Mouse (Mus musculus): ENCODE data around the gene Gas2l2. TPM values are rescaled to one million over a fixed set of nuclear protein-coding genes. Genes with fewer than 3 reads are reported as not detected.
A peak's percentile ranks its signal among the peaks of the same experiment; 100 is the strongest.

Gene Gas2l2
- polyA plus RNA-seq, 1 experiment, result not detected

DNA sequence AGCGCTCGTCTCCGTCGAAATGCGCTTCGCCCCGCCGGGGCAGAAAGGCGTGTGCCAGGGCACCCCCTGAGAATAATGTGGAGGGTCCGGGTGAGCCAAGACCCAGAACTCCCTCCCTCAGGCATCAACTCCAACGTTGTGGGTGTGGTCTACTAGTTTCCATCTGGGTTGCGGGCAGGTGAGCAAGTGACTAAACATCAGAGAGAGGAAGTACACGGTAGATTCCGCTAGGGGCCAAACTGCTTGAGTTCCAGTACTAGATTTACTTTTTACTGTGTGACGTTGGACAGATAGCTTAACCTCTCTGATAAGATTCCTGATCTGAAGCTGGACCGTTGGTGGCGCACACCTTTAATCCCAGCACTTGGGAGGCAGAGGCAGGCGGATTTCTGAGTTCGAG, 15.7 kb upstream of the Gas2l2 start:
- no peaks in the 10 kb centered on the region for H3K4me1 ChIP-seq (ENCODE audit: control insufficient read depth, insufficient read depth, low read length)
- peak overlapping the region; percentile 29; the same call in 1 of the 2 replicates for H3K4me3 ChIP-seq (ENCODE audit: insufficient read depth, low read length)
- TF ChIP-seq POLR2A (IDR thresholded peaks at IDR 0.05; ENCODE audit: borderline replicate concordance, low read depth, low read length) (no peak), CTCF (IDR thresholded peaks at IDR 0.05; ENCODE audit: low read depth, low read length) (no peak)
- no peak overlapping the region for H3K27ac ChIP-seq (ENCODE audit: insufficient read depth, low read depth, low read length)

DNA sequence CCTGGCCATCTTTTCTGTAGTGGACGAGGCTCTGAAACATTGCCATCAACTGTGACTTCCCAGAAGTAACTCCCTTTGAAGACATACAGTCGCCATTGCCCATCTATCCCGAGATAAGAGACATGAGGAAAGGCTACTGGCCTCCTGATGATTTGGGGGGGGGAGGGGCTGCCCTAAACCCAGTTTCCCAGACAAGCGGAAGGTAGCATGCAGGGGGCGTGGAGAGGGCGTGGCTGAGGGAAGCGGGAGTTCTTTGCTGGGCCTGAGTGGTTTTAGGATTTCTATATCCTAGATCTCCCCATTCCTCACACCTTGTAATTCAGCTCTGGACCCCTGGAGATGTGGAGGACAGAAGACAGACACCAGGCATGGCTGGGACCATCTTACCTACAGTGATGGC, 14.6 kb upstream of the Gas2l2 start:
- Histone ChIP-seq H3K27ac (ENCODE audit: insufficient read depth, low read depth, low read length) (no peak overlapping the region), H3K4me1 (ENCODE audit: control insufficient read depth, insufficient read depth, low read length) (no peaks in the 10 kb centered on the region), H3K4me3 (ENCODE audit: insufficient read depth, low read length) (no peak overlapping the region)
- TF ChIP-seq CTCF (IDR thresholded peaks at IDR 0.05; ENCODE audit: low read depth, low read length) (no peak), POLR2A (IDR thresholded peaks at IDR 0.05; ENCODE audit: borderline replicate concordance, low read depth, low read length) (no peak)

DNA sequence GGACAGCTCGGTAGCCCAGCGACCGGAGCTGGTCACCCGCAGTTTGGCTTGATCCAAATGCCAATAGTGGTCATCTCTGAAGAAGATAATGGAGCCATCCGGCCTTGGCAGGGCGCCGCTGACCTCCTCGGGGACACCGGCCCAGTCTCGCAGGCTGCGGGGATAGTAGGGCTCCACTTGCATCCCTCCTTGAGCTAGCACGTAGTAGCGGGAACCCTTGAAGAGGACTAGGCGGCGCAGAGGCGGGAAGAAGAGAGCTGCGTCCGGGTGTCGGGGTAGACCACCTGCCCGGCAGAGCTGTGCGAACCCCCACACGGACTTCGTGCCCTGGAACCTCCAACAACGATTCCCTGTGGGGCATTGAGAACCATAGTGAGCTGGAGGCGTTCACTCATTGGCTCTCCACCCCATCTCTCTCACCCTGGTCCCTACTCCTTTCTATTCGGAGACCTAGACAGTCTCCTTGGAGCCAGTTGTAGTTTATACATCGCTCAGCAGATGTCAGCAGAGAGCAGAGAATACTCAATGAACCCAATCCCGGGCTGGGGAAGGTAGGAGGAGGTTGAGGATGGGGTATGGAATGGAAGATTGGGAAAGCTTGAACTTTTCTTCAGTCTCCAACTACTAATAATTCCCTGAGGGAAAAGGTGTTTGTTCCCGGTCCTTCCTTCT, 13.5 kb upstream of the Gas2l2 start:
- TF ChIP-seq POLR2A (IDR thresholded peaks at IDR 0.05; ENCODE audit: borderline replicate concordance, low read depth, low read length) (no peak), CTCF (IDR thresholded peaks at IDR 0.05; ENCODE audit: low read depth, low read length) (no peak)
- no peak overlapping the region; the same call in 1 of the 2 replicates for H3K4me3 ChIP-seq (ENCODE audit: insufficient read depth, low read length)
- H3K27ac ChIP-seq (ENCODE audit: insufficient read depth, low read depth, low read length), result no peak overlapping the region
- H3K4me1 ChIP-seq (ENCODE audit: control insufficient read depth, insufficient read depth, low read length), result no peaks in the 10 kb centered on the region

DNA sequence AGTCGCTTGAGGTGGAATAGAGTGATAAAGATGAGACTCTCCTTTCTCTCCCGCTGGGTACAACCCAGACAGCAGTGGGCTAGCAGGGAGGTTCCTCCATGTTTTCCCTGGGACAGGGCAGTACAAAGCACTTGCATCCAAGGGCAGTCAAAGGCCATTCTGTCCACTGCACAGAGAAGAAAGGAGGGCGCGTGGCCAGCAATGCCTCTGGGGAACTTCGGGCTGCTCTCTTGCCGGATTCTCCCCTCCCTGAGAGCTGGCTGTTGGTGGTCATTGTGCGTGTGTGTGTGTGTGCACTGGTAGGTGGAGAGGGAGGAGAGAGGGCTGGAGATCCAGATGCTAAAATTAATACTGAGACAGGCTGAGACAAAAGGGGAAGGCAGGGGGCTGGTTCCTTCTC, 12.0 kb upstream of the Gas2l2 start:
- Histone ChIP-seq H3K27ac (ENCODE audit: insufficient read depth, low read depth, low read length) (no peak overlapping the region), H3K4me3 (ENCODE audit: insufficient read depth, low read length) (no peak overlapping the region), H3K4me1 (ENCODE audit: control insufficient read depth, insufficient read depth, low read length) (no peaks in the 10 kb centered on the region)
- no peak for TF ChIP-seq POLR2A (IDR thresholded peaks at IDR 0.05; ENCODE audit: borderline replicate concordance, low read depth, low read length)
- no peak for TF ChIP-seq CTCF (IDR thresholded peaks at IDR 0.05; ENCODE audit: low read depth, low read length)

DNA sequence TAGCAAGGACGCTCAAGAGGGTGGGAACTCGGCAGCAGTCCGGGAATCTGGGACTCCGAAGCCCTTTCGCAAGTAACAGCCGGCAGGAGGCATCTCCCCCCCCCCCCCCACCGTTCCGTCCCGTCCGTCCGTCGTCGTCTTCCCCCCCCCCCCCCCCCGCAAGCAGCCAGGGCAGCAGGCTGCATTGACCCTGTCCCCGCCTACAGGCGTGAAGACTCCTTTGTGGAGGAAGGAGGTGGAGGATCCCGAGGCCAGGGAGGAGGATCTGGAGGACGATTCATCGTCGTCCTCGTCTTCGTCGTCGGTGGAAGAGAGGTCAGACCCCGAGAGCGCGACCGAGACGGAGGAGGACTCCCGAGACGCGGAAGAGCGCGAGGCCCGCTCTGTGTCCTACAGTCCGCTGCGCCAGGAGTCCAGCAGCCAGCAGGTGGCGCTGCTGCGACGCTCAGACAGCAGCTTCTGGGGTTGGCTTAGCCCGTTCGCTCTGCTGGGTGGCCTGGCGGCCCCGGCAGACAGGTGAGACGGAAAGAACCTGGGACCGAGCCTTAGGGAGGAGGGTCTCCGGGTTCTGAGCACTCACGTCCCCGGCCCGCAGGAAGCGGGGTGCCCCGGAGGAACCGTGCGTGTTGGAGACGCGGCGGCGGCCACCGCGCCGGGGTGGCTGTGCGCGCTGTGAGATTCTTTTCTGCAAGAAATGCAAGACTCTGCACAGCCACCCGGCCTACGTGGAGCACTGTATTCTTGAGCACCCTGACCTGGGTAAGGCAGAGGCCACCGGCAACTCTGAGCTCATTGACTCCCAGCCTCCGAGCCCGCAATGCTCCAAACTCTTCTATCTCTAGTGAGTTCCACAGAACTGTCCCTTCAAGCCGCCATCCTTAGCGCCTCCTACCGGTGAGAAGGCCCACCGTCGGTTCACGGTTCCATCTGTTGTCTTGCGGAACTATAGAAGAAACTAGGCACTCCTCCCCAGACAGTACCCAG, 11.1 kb upstream of the Gas2l2 start:
- peak overlapping the region; percentile 71 for H3K4me3 ChIP-seq (ENCODE audit: insufficient read depth, low read length)
- H3K4me1 ChIP-seq (ENCODE audit: control insufficient read depth, insufficient read depth, low read length), result no peaks in the 10 kb centered on the region
- H3K27ac ChIP-seq (ENCODE audit: insufficient read depth, low read depth, low read length), result no peak overlapping the region
- TF ChIP-seq CTCF (IDR thresholded peaks at IDR 0.05; ENCODE audit: low read depth, low read length), result peak; percentile 51
- TF ChIP-seq POLR2A (IDR thresholded peaks at IDR 0.05; ENCODE audit: borderline replicate concordance, low read depth, low read length), result no peak

DNA sequence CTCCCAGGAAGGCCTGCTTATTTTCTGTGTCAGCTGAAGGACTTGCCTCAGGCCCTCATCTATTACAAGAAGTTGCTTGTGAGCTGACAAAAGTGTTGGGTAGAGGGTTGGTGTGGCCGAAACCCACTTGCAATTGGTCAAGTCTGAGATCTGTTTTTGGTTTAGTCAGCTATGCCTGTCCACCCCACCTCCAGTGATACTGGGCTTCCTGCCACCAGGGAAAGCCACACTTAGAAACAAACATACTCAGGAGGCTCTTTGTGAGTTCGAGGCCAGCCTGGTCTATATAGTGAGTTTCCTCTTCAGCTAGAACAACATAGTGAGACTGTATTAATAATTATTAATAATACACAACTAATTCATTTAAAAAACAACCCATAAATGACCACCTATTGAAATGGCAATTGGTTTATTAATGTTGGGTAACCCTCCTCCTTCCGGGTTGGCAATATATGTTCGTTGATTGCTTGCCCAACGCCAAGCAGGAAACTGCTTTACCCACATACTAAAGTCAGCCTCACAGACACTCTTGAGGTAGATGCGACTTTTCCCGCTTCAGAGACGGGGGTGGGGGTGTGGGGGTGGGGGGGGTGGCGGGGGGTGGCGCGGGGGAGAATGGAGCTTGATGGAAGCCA, 10.3 kb upstream of the Gas2l2 start:
- peak overlapping the region; percentile 71 for H3K4me3 ChIP-seq (ENCODE audit: insufficient read depth, low read length)
- H3K27ac ChIP-seq (ENCODE audit: insufficient read depth, low read depth, low read length), result no peak overlapping the region
- TF ChIP-seq CTCF (IDR thresholded peaks at IDR 0.05; ENCODE audit: low read depth, low read length), result no peak
- no peak for TF ChIP-seq POLR2A (IDR thresholded peaks at IDR 0.05; ENCODE audit: borderline replicate concordance, low read depth, low read length)
- no peaks in the 10 kb centered on the region for H3K4me1 ChIP-seq (ENCODE audit: control insufficient read depth, insufficient read depth, low read length)

DNA sequence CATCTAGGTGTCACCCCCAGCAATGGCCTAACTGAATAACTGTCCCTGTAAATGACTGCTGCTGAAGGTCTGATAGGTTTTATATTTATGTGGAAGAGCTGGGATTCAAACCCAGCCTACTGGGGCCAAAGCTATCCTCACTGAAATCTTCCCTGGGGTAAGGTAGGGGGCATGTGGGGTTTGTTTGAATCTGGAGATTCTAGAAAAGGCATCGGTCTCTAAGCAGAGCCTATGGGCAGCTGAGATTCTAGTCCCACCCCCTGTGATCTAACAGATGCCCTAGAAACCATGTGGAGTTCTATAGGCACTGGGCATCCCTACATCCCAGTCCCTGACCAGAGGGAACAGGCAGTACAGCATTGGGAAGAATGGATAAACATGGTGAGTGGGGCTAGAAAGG, 8.1 kb upstream of the Gas2l2 start, which contains the start of gene 1700020L24Rik:
Gene 1700020L24Rik, plus strand, starts transcription at position 301 of the 400 bp plus-strand sequence.
- no peak within 1 kb of the TSS for H3K27ac ChIP-seq (ENCODE audit: insufficient read depth, low read depth, low read length)
- no peaks in the 10 kb centered on the region for H3K4me1 ChIP-seq (ENCODE audit: control insufficient read depth, insufficient read depth, low read length)
- TF ChIP-seq POLR2A (IDR thresholded peaks at IDR 0.05; ENCODE audit: borderline replicate concordance, low read depth, low read length) (no peak), CTCF (IDR thresholded peaks at IDR 0.05; ENCODE audit: low read depth, low read length) (no peak)
- no peak within 1 kb of the TSS for H3K4me3 ChIP-seq (ENCODE audit: insufficient read depth, low read length)

DNA sequence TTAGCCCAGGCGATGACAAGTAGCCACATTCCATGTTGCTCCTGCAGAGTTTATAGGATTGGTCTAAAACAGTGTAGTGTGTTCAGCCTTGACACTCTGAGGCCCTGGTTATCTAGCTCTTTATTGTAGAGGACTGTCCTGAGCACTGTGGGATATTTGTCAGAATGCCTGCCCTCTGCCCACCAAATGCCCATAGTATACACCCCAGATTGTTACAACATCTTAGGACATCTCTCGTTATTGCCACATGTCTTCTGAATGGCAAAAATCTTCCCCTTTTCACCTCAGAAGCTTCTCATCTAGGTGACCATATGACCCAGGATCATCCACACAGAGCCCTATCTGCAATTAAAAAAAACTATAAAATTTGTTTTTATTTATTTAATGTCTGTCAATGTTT, 3.3 kb upstream of the Gas2l2 start:
- Histone ChIP-seq H3K4me3 (ENCODE audit: insufficient read depth, low read length) (no peak overlapping the region), H3K27ac (ENCODE audit: insufficient read depth, low read depth, low read length) (no peak overlapping the region), H3K4me1 (ENCODE audit: control insufficient read depth, insufficient read depth, low read length) (no peaks in the 10 kb centered on the region; the same call in 1 of the 2 replicates)
- TF ChIP-seq CTCF (IDR thresholded peaks at IDR 0.05; ENCODE audit: low read depth, low read length), result no peak

DNA sequence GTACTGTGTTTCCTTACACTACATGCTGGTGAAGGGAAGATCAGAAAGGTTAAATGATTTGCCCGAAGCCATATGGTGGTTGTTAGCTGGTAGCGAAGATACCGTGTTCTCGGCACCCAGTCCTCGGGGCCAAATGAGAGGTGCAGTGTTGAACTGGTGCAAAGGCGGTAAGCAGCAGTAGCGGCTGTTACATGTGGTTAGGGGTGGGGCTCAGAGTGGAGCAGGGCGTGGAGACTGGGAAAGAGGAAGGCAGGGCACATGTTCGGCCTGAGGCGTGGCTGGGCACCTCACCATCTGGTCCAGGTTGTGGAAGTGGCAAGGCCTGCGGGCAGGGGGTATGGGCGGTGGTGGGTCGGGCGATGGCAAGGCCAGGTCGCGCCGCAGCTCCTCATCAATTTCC, 2.3 kb downstream of the Gas2l2 start:
- peaks cover 2% of the 10 kb centered on the region; the same call in 1 of the 2 replicates for H3K4me1 ChIP-seq (ENCODE audit: control insufficient read depth, insufficient read depth, low read length)
- TF ChIP-seq CTCF (IDR thresholded peaks at IDR 0.05; ENCODE audit: low read depth, low read length), result no peak
- no peak for TF ChIP-seq POLR2A (IDR thresholded peaks at IDR 0.05; ENCODE audit: borderline replicate concordance, low read depth, low read length)
- H3K4me3 ChIP-seq (ENCODE audit: insufficient read depth, low read length), result peak overlapping the region; percentile 38
- no peak overlapping the region for H3K27ac ChIP-seq (ENCODE audit: insufficient read depth, low read depth, low read length)
